Mouse (Mus musculus) layer of hippocampus, adult 11-12 months (tissue): ENCODE measurements around the gene Mafk.

Experiments
- DNase-seq: peaks from one replicate; pipeline ENCODE4 v3.0.0; 2022; ENCODE audit warnings: low spot score

The Mafk gene

DNA sequence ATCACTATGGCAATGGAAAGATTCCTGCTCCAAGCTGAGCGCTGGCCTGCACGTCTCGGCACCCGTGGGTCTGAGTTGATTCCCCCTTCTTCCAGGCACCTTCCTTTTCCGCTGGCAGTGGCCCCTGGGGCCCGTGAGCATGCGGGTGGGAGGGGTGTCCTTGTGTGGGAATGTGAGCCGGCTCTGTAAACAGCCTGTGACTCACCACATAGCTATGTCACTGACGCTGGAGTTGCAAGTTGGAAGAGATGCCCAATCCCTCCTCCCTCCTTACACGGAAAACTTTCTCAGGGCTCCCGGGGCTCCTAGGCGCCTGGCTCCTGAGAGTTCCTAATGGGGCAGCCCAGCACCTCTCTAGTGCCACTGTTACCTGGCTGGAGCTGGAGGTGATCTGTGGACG, 5.6 kb downstream of the Mafk start:
- DNase-seq: peak; percentile 54

DNA sequence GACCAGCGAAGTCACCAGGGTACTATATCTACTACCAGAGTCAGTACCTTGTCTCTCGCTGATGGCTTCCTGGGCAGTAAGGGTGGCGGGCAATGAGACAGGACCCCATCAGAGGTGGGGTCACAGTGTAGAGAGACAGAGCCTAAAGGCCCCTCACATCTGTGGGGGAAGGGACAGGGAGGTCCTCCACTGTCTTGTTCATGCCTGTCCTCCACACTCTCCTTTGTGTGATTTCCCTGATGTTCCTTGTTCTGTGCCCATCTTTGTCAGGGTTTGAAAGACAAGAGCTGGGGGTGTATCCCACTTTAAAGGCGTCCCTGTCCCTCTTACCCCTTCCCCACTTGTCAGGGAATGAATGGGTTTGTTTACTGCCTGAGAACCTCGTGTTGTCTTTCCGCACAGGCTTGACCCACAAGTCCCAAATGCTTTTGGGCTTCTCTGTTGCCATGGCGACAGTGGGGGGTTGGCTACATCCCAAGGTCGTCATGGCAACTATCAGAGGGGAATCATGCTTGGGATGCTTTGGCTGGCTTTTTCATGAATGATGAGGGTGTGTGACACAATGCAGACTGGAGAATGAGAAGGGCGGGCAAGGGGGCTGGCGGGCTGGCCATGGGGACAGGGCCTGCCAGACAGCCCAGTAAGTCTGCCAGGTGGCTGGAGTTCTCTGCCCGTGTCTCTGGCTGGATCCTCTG, 6.3 kb downstream of the Mafk start:
- peak; percentile 84 for DNase-seq

DNA sequence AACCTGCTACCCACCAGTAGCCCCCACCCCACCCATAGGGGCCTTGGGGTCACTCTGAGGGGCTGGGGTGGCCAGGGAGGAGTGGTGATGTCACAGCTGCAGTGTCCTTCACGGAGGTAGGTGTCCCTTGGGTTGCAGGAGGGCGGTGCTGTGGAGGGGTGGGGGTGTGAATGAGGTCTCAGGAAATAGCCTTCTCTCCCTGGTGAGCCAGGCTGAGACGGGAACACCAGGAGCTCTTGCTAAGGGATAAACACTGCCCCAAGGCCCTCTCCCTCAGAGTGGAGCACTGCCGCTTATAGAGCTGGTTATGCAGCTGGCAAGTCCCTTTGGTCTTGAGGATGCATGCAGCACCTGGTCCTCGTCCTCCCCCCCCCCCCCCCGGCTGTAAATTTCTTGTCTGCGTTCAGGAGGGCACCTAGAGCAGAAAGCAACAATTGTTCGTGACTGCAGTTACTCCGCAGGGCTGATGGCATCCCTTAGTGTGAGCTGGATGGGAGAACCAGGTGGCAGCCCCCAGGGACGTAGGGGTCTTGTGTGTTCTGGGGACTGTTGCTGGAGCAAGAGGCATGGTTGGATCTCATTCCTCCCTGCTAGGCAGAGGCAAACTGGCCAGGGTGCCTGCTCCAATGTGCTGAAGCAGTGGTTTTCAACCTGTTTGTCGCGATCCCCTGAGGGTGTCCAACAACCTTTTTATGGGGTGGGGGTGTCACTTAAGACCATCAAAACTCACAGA, 7.0 kb downstream of the Mafk start:
- no peak for DNase-seq

DNA sequence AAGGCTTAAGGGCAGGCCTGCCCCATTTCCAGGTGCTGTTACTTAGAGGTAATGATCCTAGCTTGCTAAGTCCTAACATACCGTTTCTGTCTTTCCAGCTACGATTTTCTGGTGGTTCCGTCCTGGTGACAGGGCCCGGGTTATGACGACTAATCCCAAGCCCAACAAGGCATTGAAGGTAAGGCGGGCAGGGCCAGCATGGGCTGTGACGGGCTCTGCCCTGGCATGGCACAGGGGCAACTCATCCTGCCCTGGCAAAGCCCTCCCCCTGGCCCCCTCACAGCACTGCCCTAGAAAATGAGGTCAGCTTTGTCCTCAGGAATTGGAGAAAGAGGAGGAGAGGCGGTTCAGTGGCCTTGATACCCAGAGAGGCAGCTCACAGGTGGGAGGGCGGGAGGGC, 7.7 kb downstream of the Mafk start:
- no peak for DNase-seq

DNA sequence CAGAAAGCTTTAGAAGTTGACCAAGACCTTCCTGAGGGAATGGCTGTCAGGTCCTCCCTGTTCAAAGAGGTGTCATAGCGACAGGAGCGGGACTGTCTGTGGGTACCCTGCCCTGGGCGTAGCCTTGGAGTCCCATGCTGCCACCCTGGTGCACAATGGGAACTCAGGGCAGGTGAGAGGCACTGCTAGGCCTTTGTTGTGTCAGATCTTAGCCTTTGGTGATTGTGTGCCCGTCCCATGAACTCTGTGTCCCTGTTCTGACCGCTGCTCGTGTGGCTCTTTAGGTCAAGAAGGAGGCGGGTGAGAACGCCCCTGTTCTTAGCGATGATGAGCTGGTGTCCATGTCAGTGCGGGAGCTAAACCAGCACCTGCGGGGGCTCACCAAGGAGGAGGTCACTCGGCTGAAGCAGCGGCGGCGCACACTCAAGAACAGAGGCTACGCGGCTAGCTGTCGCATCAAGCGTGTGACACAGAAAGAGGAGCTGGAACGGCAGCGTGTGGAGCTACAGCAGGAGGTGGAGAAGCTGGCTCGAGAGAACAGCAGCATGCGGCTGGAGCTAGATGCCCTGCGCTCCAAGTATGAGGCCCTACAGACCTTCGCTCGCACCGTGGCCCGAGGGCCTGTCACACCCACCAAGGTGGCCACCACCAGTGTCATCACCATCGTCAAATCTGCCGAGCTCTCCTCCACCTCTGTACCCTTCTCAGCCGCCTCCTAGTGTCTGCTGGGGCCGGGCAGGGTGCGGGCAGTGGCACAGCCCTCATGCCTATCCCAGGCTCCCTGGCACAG, 8.7 kb downstream of the Mafk start:
- DNase-seq: no peak

DNA sequence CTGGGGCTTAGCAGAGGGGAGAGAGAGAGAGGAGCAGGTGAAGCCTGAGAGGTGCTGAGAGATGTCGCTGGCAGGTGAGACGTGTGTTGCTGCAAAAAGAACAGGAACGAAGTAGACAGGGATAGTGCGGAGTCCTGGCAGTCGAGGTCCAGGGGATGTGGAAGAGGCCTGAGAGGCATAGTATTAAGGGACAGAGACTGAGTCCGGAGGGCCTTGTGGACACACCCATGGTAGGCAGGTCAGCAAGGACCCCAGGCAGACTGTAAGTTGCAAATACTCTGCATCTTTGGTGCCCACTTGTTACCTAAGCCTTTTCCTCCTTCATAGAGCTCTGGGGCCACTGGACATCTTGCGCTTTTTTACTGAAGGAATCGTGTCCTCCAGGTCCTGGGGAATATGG, 9.9 kb downstream of the Mafk start:
- no peak for DNase-seq

DNA sequence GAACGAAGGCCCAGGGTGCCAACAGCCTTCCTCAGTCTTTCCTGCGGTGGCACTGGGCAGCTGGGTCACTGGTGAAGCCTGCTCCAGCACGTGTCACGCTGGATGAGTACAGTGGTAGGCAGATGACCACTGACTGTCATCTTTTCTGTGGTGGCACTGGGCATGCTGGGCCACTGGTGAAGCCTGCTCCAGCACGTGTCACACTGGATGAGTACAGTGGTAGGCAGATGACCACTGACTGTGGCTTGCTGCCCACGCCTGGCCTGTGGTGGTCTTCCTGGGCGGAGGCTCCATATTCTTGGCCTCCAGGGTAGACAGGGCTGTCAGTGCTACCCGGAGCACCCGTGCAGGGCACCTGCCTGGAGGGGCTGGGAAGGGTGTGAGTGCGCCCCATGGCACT, 10.6 kb downstream of the Mafk start:
- no peak for DNase-seq

DNA sequence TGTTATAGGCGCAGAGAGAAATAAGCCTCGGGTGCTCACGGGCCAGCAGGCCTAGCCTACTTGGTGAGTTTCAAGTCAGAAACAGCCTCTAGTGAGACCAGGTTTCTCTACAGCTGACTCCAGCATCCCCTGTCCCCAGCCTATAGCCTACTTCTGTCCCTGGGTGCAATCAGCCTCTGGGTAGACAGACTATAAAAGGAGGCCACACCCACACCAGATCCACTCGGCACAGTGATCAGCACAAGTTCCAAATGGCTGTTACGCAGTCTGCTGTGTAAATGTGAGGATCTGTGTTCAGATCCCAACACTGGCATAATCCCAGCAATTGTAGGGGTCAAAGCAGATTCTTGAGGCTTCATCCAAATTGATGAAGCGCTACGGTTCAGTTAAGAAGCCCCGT, 11.9 kb downstream of the Mafk start:
- DNase-seq: no peak

DNA sequence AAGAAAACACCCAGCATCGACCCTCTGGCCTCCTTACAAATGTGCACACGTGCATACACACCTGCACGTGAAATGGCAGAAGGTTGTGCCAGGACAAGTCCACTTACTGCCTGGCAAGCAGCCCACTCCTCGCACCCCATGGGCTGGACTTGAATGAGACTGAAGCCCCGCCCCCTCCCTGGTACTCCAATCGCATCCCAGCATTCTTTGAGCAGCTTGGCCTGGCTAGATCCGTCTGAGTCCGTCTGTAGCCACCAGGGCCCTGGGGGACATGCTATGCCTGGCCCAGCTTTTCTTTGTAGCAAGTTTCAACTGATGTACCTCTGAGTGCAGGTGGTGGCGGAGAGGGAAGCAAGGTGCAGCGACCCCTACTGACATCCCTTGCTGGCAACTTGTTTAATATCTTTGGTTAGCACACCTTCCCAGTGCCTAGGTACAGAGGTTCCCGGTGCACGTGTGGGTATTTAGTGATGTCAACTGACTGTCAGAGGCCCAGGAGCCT, 12.3 kb downstream of the Mafk start:
- DNase-seq: no peak

DNA sequence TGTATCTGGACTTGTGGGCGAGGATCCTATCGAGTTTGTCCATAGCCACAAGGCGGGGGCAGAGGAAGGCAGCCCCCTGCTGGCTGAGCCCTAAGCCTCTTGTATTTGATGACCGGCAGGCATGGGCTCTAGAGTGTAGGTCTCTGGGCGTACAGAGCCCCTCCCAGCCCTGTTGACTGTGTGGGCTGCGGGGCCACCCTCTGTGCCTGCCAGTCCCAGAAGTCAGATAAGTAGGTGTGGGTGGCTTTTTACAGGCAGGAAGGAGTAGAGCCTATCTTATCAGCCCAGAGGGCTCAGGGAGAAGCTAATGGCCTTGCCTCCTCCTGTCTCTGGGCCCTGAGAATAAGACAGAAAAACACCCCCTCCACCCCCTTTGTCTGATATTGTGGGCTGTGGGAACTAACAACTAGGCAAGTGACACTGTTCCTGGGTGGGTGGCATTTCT, 12.8 kb downstream of the Mafk start:
- no peak for DNase-seq

DNA sequence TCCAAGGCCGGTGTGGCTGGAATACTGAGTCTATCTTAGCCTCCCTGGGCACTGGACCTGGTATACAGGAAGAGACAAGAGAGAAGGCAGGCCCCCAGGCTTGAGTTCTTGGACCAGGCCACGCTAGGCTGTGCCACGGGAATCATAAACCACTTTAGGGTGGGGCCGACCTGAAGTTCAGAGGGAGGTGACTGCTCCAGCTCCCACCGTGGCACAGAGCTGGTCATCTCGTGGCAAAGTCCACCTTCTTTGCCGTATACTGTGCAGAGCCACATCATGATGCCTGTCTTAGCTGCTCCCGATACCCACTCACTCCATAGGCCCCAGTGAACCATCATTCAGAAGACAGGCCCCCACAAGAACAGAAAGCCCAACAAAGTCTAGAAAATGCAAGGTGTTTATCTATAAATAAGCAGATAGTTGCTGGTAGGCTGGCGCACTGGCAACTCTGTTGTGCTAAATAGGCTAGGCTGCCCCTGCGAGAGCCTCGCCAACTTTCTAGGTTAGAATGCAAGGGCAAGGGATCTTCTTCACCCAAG, 13.3 kb downstream of the Mafk start:
- no peak for DNase-seq

DNA sequence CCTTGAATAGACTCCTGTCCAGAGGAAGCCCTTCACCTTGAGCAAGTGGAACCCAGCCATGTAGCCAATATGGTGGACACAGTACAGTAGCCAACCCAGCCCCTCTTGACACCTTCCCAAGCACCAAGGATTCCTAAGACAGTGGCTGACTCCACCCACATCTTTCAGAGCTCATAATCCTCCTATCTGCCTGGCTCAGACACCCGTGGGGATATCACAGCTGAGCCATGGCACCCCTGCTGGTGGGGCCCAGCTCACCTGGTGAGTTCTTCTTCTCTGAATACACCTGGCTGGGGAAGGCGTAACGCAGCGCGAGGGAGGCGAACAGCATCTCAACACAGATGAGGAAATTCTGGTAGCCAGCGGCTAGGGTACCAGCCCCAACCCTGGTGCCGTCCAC, 14.6 kb downstream of the Mafk start:
- DNase-seq: no peak

DNA sequence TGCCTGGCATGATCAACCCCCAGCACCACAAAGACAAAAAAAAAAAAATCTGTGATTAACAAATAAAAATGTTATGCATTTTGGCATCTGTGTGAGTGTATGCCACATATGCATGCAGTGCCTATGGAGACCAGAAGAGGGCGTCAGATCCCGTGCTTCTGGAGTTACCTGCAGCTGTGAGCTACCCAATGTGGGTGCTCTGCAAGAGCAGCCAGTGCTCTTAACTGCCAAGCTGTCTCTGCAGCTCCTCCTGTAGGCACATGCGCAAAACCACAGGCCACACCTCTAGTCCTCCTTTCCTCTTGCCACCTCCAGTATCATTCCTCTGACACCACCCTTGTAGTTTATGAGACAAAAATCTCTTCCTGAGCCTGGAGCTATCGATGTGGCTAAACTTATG, 18.1 kb downstream of the Mafk start:
- DNase-seq: no peak

DNA sequence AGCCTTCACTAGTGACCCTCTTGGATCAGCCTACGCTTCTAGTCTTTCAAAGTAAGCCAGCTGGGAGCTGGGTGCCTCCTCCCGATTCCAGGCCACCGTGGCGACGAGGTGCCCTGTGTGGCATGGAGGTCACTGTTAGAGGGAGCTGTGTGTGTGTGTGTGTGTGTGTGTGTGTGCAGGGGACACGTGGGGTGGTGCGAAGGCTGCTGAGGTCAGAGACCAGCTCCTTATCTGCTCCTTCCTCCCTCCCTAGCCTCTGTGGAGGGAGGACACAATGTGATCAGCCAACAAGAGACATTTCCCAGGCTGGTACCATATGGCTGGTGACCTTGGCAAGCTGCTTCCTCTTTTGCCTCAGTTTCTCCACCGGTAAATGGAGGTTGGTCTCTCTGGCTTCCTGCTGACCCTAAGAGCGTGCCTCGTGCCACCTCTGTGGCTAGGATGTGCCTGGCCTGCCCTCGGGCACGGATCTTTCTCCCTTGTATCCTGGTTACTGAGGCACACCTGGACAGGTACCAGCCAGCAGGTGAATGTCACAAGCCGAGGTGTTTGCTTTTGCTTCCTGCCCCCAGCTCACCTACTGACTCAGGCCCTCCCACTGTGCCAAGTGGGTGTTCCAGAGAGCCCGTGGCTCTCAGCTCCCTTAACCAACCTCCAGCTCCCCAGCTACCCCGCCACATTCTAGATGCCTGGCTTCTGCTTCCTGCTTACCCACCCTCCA, 20.5 kb downstream of the Mafk start:
- DNase-seq: no peak

DNA sequence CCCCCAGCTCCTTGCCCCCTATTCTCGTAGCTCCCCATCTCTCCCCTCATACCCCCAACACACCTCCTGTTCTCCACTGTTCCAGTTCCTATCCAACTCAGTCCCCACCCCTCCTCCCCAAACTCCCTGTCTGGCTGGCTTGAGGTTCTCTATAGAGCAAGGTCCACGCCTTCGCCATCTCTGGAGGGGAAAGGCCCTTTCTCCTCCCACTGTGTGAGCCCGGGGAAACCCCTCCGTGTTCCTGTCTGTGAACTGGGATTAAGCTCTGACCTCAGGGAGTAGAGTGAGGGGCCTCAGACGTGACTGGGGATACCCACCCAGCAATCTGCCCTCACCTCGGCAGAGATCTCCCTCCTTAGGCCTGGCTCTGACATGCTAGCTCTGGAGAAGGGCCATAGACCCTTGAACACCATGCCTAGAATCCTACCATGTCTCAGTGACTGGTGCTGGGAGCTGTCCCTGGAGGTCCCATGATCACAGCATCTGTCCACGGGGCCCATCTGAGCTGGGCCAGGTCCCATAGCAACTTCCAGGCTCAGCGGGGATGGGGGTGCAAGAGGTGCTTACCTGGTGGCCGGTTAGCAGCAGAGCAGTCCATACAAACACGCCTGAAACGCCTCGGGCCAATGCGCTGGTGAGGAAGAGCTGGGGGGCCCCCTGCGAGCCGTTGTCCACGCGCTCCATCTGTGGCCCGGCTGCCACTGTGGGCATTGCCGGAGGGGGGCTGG, 21.2 kb downstream of the Mafk start:
- no peak for DNase-seq

DNA sequence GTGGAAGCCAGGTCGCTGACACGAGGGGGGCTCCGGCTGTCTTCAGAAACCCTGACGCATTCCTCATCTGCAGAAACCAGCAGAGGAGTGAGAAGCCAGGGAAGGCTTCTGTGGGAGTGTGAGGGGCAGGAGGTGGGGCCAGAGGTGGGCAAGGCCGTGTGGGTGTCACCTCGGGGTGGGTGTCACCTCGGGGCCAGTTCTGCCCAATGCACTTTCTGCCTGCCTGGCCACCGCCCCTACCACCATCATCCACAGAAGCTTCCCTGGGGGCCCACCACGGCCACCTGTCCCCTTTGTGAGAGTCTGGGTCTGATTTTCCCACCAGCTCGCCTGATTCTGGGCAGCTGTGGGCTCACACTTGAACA, 21.8 kb downstream of the Mafk start:
- no peak for DNase-seq

DNA sequence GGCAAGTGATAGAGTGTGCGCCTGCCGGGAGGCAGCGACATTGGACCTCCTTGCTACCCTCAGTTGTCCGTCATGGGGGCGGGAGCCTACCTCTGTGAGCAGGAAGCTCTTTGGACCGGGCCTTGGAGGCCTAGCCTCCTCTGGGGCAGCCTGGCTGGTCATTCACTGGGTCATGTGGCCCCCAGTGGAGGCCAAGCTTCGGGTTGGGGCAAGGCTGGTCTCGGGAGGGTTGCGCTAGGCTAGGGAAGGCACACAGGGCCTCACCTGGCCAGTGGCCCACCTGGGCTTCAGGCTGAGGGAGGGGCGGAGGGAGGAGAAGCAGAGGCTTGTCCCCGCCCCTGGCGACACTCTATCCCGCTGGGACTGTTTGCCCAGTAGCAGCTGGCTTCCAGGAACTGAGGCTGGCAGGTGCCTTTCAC, 22.7 kb downstream of the Mafk start:
- no peak for DNase-seq

DNA sequence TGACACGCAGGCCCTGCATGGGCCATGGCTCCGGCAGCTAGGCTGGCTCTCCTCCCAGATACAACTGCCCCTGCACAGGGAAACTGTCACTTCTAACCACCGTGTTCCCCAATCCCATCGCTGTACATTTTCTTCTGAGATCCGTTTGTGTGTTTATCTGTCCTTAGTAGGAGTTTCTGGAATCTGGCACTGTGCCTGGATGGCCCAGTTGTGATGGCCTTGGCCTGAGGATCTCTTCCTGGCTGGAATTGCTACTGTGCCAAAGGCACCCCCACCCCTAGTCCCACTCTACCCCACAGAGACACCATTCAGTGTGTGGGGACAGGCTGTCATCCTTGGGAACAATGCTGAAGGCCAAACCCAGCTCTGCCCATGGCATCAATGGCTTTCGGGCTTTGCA, 24.7 kb downstream of the Mafk start:
- no peak for DNase-seq

DNA sequence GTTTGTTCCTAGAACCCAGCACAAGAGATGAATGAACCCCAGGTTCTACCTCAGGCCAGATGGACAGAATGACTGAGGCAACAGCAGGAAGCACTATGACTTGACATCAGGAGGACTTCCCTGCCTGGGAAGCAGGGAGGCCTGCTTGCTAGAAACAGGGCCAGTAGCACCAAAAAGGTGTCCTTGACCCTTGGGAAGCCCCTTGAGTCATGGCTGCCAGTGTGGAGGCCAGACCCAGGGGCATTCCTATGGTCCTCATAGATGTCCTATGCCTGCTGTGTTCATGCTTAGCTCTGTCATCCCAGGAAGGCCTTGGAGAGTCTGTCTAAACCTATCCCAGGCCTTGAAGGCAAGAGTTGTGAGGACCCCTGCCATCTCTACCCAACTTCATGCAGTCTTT, 25.1 kb downstream of the Mafk start:
- no peak for DNase-seq

DNA sequence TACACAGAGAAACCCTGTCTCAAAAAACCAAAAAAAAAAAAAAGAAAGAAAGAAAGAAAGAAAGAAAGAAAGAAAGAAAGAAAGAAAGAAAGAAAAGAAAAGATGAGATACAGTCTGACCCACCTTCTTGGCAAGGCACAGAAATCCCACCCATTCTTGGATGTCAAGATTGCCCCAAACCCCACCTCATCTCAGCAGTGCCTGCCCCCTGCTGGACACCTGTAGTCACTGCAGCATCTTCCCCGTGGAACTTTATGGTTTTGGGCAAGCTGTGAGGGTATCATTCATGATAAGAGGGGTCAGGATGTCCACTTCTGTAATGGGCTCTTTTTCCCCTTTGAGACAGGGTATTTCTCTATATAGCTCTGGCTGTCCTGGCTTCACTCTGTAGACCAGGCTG, 26.0 kb downstream of the Mafk start:
- DNase-seq: no peak

DNA sequence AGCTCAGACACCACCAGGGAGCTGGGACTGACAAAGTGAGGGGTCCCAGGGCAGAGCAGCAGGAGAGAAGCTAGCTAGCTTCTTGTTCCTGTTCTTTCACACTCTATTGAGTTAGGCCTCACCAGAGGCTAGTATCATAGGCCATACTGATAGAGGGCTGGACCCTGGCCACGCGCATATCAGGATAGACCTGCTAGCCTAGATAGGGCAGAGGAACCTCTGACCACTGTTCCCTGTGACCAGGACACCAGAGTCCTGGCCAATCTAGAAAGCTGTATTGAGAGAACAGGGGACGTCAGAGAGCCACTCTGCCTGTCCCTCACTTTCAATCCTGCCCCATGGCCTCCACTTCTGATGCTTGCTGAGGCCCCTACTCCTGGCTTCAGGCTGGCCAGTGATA, 26.7 kb downstream of the Mafk start:
- no peak for DNase-seq
